ENCODE assay signal across 31 mouse cellular contexts in the genomic region with DNA sequence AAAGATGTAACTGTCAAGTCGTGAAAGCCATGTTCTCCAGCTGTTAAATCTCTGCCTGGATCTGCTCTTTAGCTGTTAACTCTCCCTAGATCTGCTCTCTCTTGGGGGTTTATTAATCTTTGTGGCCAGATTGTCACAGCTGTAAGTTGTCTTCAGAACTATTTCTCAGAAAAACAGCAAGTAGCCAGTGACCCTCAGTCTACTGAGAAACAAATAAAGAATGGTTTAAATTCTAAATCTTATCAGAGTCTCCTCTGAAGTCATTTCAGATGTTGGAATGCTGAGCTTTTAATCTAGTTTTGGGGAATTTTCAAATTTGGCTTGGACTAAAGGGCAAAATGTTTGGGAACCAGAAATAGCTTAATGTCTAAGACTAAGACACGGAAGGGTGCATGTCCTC.
DNase-seq lines count a peak whose midpoint lies in the region; ATAC-seq and TF ChIP-seq lines count a peak whose summit lies in the region.
"Had no signal": no experiment of that assay in that cellular context is flagged by ENCODE, and none has a peak within 500 bp of the region (broad histone marks: within the 10 kb centered on the region; RNA-seq: fewer than 3 reads in every experiment).

No protein-coding gene starts in this region.

- no peaks in the 10 kb centered on the region for H3K27me3 ChIP-seq in heart, embryonic 10.5 days (ENCODE audit: insufficient read depth, poor library complexity, severe bottlenecking)
- H3K27me3 ChIP-seq in kidney, adult 2 months (replicated peaks; ENCODE audit: control insufficient read depth, insufficient read depth, low read length): no peaks in the 10 kb centered on the region; the same call in 1 of the 2 replicates
- no peaks in the 10 kb centered on the region for H3K27me3 ChIP-seq in lung, embryonic 14.5 days (ENCODE audit: insufficient read depth, low read length)
- H3K27me3 ChIP-seq in kidney, embryonic 16.5 days (ENCODE audit: insufficient read depth, low read length): no peaks in the 10 kb centered on the region
- H3K27me3 ChIP-seq: CH12.LX; embryonic facial prominence, embryonic 13.5 days; forebrain, embryonic 15.5 days; limb, embryonic 13.5 days; liver, embryonic 12.5 days; midbrain, embryonic 15.5 days; neural tube, embryonic 15.5 days; stomach, embryonic 15.5 days had no signal

- no peaks in the 10 kb centered on the region for H3K9me3 ChIP-seq in heart, embryonic 10.5 days
- no peaks in the 10 kb centered on the region for H3K9me3 ChIP-seq in lung, embryonic 14.5 days (ENCODE audit: low read depth, low read length)
- no peaks in the 10 kb centered on the region for H3K9me3 ChIP-seq in kidney, embryonic 16.5 days (ENCODE audit: low read length)
- H3K9me3 ChIP-seq: embryonic facial prominence, embryonic 13.5 days; forebrain, embryonic 10.5 days; forebrain, embryonic 15.5 days; limb, embryonic 13.5 days; liver, embryonic 12.5 days; midbrain, embryonic 10.5 days; midbrain, embryonic 15.5 days; neural tube, embryonic 15.5 days; stomach, embryonic 15.5 days had no signal

- peaks cover 18% of the 10 kb centered on the region for H3K4me1 ChIP-seq in heart, embryonic 10.5 days
- H3K4me1 ChIP-seq in kidney, adult 2 months (ENCODE audit: control insufficient read depth, insufficient read depth, low read length): no peaks in the 10 kb centered on the region
- H3K4me1 ChIP-seq in lung, embryonic 14.5 days (ENCODE audit: insufficient read depth): no peaks in the 10 kb centered on the region
- H3K4me1 ChIP-seq in kidney, embryonic 16.5 days (ENCODE audit: insufficient read depth, low read length): 0 out of 2 replicates have a peak, but pooled peaks cover 9% of the 10 kb centered on the region
- H3K4me1 ChIP-seq: embryonic facial prominence, embryonic 13.5 days; forebrain, embryonic 10.5 days; forebrain, embryonic 15.5 days; limb, embryonic 13.5 days; liver, embryonic 12.5 days; midbrain, embryonic 10.5 days; midbrain, embryonic 15.5 days; neural tube, embryonic 15.5 days; stomach, embryonic 15.5 days had no signal

- H3K36me3 ChIP-seq in heart, embryonic 10.5 days: no peaks in the 10 kb centered on the region
- H3K36me3 ChIP-seq in kidney, adult 2 months (ENCODE audit: control insufficient read depth, insufficient read depth, low read length): no peaks in the 10 kb centered on the region
- H3K36me3 ChIP-seq in lung, embryonic 14.5 days (ENCODE audit: insufficient read depth): no peaks in the 10 kb centered on the region
- H3K36me3 ChIP-seq in kidney, embryonic 16.5 days (ENCODE audit: insufficient read depth, low read length): no peaks in the 10 kb centered on the region
- H3K36me3 ChIP-seq: embryonic facial prominence, embryonic 13.5 days; forebrain, embryonic 10.5 days; forebrain, embryonic 15.5 days; limb, embryonic 13.5 days; liver, embryonic 12.5 days; midbrain, embryonic 10.5 days; midbrain, embryonic 15.5 days; neural tube, embryonic 15.5 days; stomach, embryonic 15.5 days had no signal

- no peak overlapping the region for H3K4me3 ChIP-seq in heart, embryonic 10.5 days
- no peak overlapping the region for H3K4me3 ChIP-seq in kidney, adult 2 months (ENCODE audit: insufficient read depth, low read depth, low read length)
- no peak overlapping the region for H3K4me3 ChIP-seq in lung, embryonic 14.5 days (ENCODE audit: low read depth, low read length)
- H3K4me3 ChIP-seq in kidney, embryonic 16.5 days (ENCODE audit: low read length): no peak overlapping the region
- H3K4me3 ChIP-seq: embryonic facial prominence, embryonic 13.5 days; forebrain, embryonic 10.5 days; forebrain, embryonic 15.5 days; layer of hippocampus, adult 2 months; limb, embryonic 13.5 days; liver, embryonic 12.5 days; midbrain, embryonic 10.5 days; midbrain, embryonic 15.5 days; neural tube, embryonic 15.5 days; stomach, embryonic 15.5 days had no signal

- H3K27ac ChIP-seq in heart, embryonic 10.5 days: no peak overlapping the region
- peak overlapping the region; percentile 56; the same call in 1 of the 2 replicates for H3K27ac ChIP-seq in kidney, adult 2 months (ENCODE audit: insufficient read depth, low read depth, low read length)
- H3K27ac ChIP-seq in lung, embryonic 14.5 days (ENCODE audit: low read depth): no peak overlapping the region
- peak overlapping the region; percentile 75; the same call in 1 of the 2 replicates for H3K27ac ChIP-seq in kidney, embryonic 16.5 days (ENCODE audit: low read length)
- H3K27ac ChIP-seq: embryonic facial prominence, embryonic 13.5 days; forebrain, embryonic 10.5 days; forebrain, embryonic 15.5 days; layer of hippocampus, adult 2 months; limb, embryonic 13.5 days; liver, embryonic 12.5 days; midbrain, embryonic 10.5 days; midbrain, embryonic 15.5 days; neural tube, embryonic 15.5 days; stomach, embryonic 15.5 days had no signal

- ATAC-seq in lung, embryonic 14.5 days (ENCODE audit: insufficient read depth): no peak
- ATAC-seq in kidney, embryonic 16.5 days (ENCODE audit: low FRiP score, low TSS enrichment): peak; percentile 69; the same call in 1 of the 2 replicates
- ATAC-seq: activated CD4-positive, CD25-positive, alpha-beta regulatory T cell, adult 4 months; forebrain, embryonic 15.5 days; hindbrain, embryonic 16.5 days; liver, embryonic 12.5 days; midbrain, embryonic 15.5 days had no signal

- no peak for TF ChIP-seq POLR2A in kidney, adult 2 months (IDR thresholded peaks at IDR 0.05; ENCODE audit: low read depth, low read length)

- peak; percentile 77 for DNase-seq in heart, adult 11 months
- DNase-seq in heart, embryonic 10.5 days (ENCODE audit: low spot score): no peak
- DNase-seq in kidney, adult 2 months: peak; percentile 57
- DNase-seq in kidney, adult 18-20 months: no peak
- DNase-seq in lung, embryonic 14.5 days: peak; percentile 58
- DNase-seq in lung, postnatal 4 days: no peak
- no peak for DNase-seq in ovary, postnatal 10 days (ENCODE audit: low spot score)
- DNase-seq: adrenal gland, adult 2 months; adrenal gland, postnatal 36 days; cerebellum, adult 18-20 months; cerebellum, postnatal 10 days; gastrocnemius, postnatal 25 days; heart, postnatal 14 days; lung, adult 18-20 months; right cerebral cortex, postnatal 25 days; thymus, adult 18-20 months; thymus, postnatal 36 days had no signal

- TF ChIP-seq CTCF in kidney, adult 2 months (conservative IDR thresholded peaks at IDR 0.05; ENCODE audit: insufficient read depth, insufficient read length, low read depth, low read length): no peak
- no peak for TF ChIP-seq CTCF in lung, embryonic 14.5 days (IDR thresholded peaks at IDR 0.05; ENCODE audit: low read depth)

- no peak overlapping the region for H3K4me2 ChIP-seq in lung, embryonic 14.5 days
- no peak overlapping the region for H3K4me2 ChIP-seq in kidney, embryonic 16.5 days (replicated peaks; ENCODE audit: low read depth, low read length)
- H3K4me2 ChIP-seq: embryonic facial prominence, embryonic 13.5 days; forebrain, embryonic 15.5 days; limb, embryonic 13.5 days; liver, embryonic 12.5 days; midbrain, embryonic 15.5 days; neural tube, embryonic 15.5 days; stomach, embryonic 15.5 days had no signal

- H3K9ac ChIP-seq in lung, embryonic 14.5 days: no peak overlapping the region
- no peak overlapping the region for H3K9ac ChIP-seq in kidney, embryonic 16.5 days (replicated peaks; ENCODE audit: low read length)
- H3K9ac ChIP-seq: embryonic facial prominence, embryonic 13.5 days; forebrain, embryonic 15.5 days; limb, embryonic 13.5 days; liver, embryonic 12.5 days; midbrain, embryonic 15.5 days; neural tube, embryonic 15.5 days; stomach, embryonic 15.5 days had no signal

- 57% methylated on average over 2 of the region's 2 CpGs for WGBS in heart, embryonic 10.5 days
- WGBS in kidney, adult 2 months: 62% methylated on average over 2 of the region's 2 CpGs
- WGBS in lung, embryonic 14.5 days: 52% methylated on average over 2 of the region's 2 CpGs
- 47% methylated on average over 2 of the region's 2 CpGs for WGBS in kidney, embryonic 16.5 days

Comparison
In these comparisons a context has a peak if more than half of its experiments do, and no peak if none do; other contexts are left out.
1. DNase-seq: peak in heart, adult 11 months (single experiment), kidney, adult 2 months (single experiment) and lung, embryonic 14.5 days (single experiment); none in heart, embryonic 10.5 days (single experiment), kidney, adult 18-20 months (single experiment), lung, postnatal 4 days (0 of 2) and ovary, postnatal 10 days (single experiment).
2. H3K27ac ChIP-seq: peak in kidney, adult 2 months (single experiment) and kidney, embryonic 16.5 days (single experiment); none in heart, embryonic 10.5 days (single experiment) and lung, embryonic 14.5 days (single experiment).